Mouse (Mus musculus) retina, embryonic 14.5 days (tissue): ENCODE measurements at regions not wholly inside any gene's neighbourhood (a gene's known extent, or its start where the extent isn't known, plus 50 kb on each side); places are given as distances from the start of the nearest gene placed in this dataset.
"Not testable (repeated sequence)": the region's sequence is repeated elsewhere in the genome, so short reads cannot be mapped to it uniquely, and the experiment has no call there.

ENCODE experiments used
- DNase-seq: peaks from one replicate; pipeline ENCODE4 v3.0.0-alpha.2; 2015; ENCODE audit warnings: low spot score

- peak; percentile 1 for DNase-seq
Observed at GRCm38 (mm10) chr1:41887556-41887955, 808.0 kb upstream of the Pou3f3 start.

GRCm38 (mm10) chr1:41888213-41888612 is 807.4 kb upstream of the Pou3f3 start:
- DNase-seq: peak; percentile 67

- DNase-seq: peak; percentile 16
Observed at GRCm38 (mm10) chr1:41888966-41889365, 806.6 kb upstream of the Pou3f3 start.

- DNase-seq: no peak
Observed at GRCm38 (mm10) chr1:41889940-41890339, 805.6 kb upstream of the Pou3f3 start.

GRCm38 (mm10) chr1:41890714-41891689 is 804.6 kb upstream of the Pou3f3 start:
- peak; percentile 23 for DNase-seq

- no peak for DNase-seq
Observed at GRCm38 (mm10) chr1:41891730-41892129, 803.8 kb upstream of the Pou3f3 start.

GRCm38 (mm10) chr1:41892376-41892775 is 803.2 kb upstream of the Pou3f3 start:
- peak; percentile 1 for DNase-seq

GRCm38 (mm10) chr1:41897768-41898330 is 797.7 kb upstream of the Pou3f3 start:
- peak; percentile 6 for DNase-seq

- DNase-seq: no peak
Observed at GRCm38 (mm10) chr1:41900370-41900769, 795.2 kb upstream of the Pou3f3 start.

- DNase-seq: no peak
Observed at GRCm38 (mm10) chr1:41905971-41906370, 789.6 kb upstream of the Pou3f3 start.

- DNase-seq: no peak
Observed at GRCm38 (mm10) chr1:41908001-41908807, 787.4 kb upstream of the Pou3f3 start.

GRCm38 (mm10) chr1:41908808-41909110 is 786.8 kb upstream of the Pou3f3 start:
- no peak for DNase-seq

- no peak for DNase-seq
Observed at GRCm38 (mm10) chr1:41909799-41910198, 785.8 kb upstream of the Pou3f3 start.

GRCm38 (mm10) chr1:41916730-41917347 is 778.7 kb upstream of the Pou3f3 start:
- DNase-seq: no peak

GRCm38 (mm10) chr1:41917807-41918206 is 777.8 kb upstream of the Pou3f3 start:
- not testable (repeated sequence) for DNase-seq

GRCm38 (mm10) chr1:41918394-41919262 is 776.9 kb upstream of the Pou3f3 start:
- no peak for DNase-seq

- no peak for DNase-seq
Observed at GRCm38 (mm10) chr1:41933777-41934176, 761.8 kb upstream of the Pou3f3 start.

GRCm38 (mm10) chr1:41935912-41936478 is 759.6 kb upstream of the Pou3f3 start:
- peak; percentile 49 for DNase-seq

- no peak for DNase-seq
Observed at GRCm38 (mm10) chr1:41960982-41961381, 734.6 kb upstream of the Pou3f3 start.

GRCm38 (mm10) chr1:41981545-41981944 is 714.0 kb upstream of the Pou3f3 start:
- DNase-seq: no peak

- DNase-seq: no peak
Observed at GRCm38 (mm10) chr1:42006235-42006634, 689.3 kb upstream of the Pou3f3 start.
